Mouse (Mus musculus): ENCODE data around the gene Aldh16a1. TPM values are rescaled to one million over a fixed set of nuclear protein-coding genes. Genes with fewer than 3 reads are reported as not detected.
"Not testable (repeated sequence)": the region's sequence is repeated elsewhere in the genome, so short reads cannot be mapped to it uniquely, and the experiment has no call there.

Gene Aldh16a1
- total RNA-seq, 4 experiments from 2014 or later, result 24.9 to 36.9 (median 29.2) TPM

- no peak for DNase-seq (ENCODE audit: low spot score)
Observed at GRCm38 (mm10) chr7:45179469-45179868, 25.1 kb upstream of the Aldh16a1 start, which contains the start of gene Gfy. Gfy (minus strand) TSS chr7:45179569.

GRCm38 (mm10) chr7:45178550-45178949 lies 24.2 kb upstream of the Aldh16a1 start:
- no peak for DNase-seq (ENCODE audit: low spot score)

GRCm38 (mm10) chr7:45176356-45176755 lies 22.0 kb upstream of the Aldh16a1 start:
- no peak for DNase-seq (ENCODE audit: low spot score)

GRCm38 (mm10) chr7:45175929-45176328 lies 21.5 kb upstream of the Aldh16a1 start:
- no peak for DNase-seq (ENCODE audit: low spot score)

GRCm38 (mm10) chr7:45175398-45175797 lies 21.0 kb upstream of the Aldh16a1 start:
- DNase-seq (ENCODE audit: low spot score), result no peak

- DNase-seq (ENCODE audit: low spot score), result no peak
Observed at GRCm38 (mm10) chr7:45174567-45175280, 20.3 kb upstream of the Aldh16a1 start.

GRCm38 (mm10) chr7:45173772-45174171 lies 19.4 kb upstream of the Aldh16a1 start:
- not testable (repeated sequence) for DNase-seq (ENCODE audit: low spot score)

GRCm38 (mm10) chr7:45172974-45173373 lies 18.6 kb upstream of the Aldh16a1 start:
- DNase-seq (ENCODE audit: low spot score), result no peak

- no peak for DNase-seq (ENCODE audit: low spot score)
Observed at GRCm38 (mm10) chr7:45169495-45169894, 15.1 kb upstream of the Aldh16a1 start.

- no peak for DNase-seq (ENCODE audit: low spot score)
Observed at GRCm38 (mm10) chr7:45168656-45169055, 14.3 kb upstream of the Aldh16a1 start.

GRCm38 (mm10) chr7:45167761-45168445 lies 13.5 kb upstream of the Aldh16a1 start:
- DNase-seq (ENCODE audit: low spot score), result no peak

- DNase-seq (ENCODE audit: low spot score), result no peak
Observed at GRCm38 (mm10) chr7:45166950-45167401, 12.6 kb upstream of the Aldh16a1 start.

GRCm38 (mm10) chr7:45165701-45166100 lies 11.3 kb upstream of the Aldh16a1 start:
- DNase-seq (ENCODE audit: low spot score), result no peak

GRCm38 (mm10) chr7:45164833-45165232 lies 10.4 kb upstream of the Aldh16a1 start:
- DNase-seq (ENCODE audit: low spot score), result no peak

GRCm38 (mm10) chr7:45163735-45164490 lies 9.5 kb upstream of the Aldh16a1 start, which contains the start of gene Slc17a7:
Slc17a7 (plus strand) TSS chr7:45163949.
- DNase-seq (ENCODE audit: low spot score), result no peak

- DNase-seq (ENCODE audit: low spot score), result no peak
Observed at GRCm38 (mm10) chr7:45162996-45163615, 8.7 kb upstream of the Aldh16a1 start.

GRCm38 (mm10) chr7:45162551-45162950 lies 8.2 kb upstream of the Aldh16a1 start:
- no peak for DNase-seq (ENCODE audit: low spot score)

- peak; percentile 77 for DNase-seq (ENCODE audit: low spot score)
Observed at GRCm38 (mm10) chr7:45161612-45162473, 7.5 kb upstream of the Aldh16a1 start.

GRCm38 (mm10) chr7:45160866-45161265 lies 6.5 kb upstream of the Aldh16a1 start:
- DNase-seq (ENCODE audit: low spot score), result no peak

- no peak for DNase-seq (ENCODE audit: low spot score)
Observed at GRCm38 (mm10) chr7:45160316-45160800, 6.0 kb upstream of the Aldh16a1 start.

GRCm38 (mm10) chr7:45158991-45159390 lies 4.6 kb upstream of the Aldh16a1 start:
- no peak for DNase-seq (ENCODE audit: low spot score)

All from heart, adult 8-10 months (tissue).